Mouse (Mus musculus) hindbrain, embryonic 11.5 days (tissue): Measurements from ENCODE around the gene Crybb1. TPM values are rescaled to one million over a fixed set of nuclear protein-coding genes. Genes with fewer than 3 reads are reported as not detected.

Source experiments
- ATAC-seq: fragments of 200-750 bp; cut with Nextera tagmentation; 2 replicates; pipeline ENCODE4 v1.8.0; 2017; ENCODE audit warnings: mild to moderate bottlenecking, moderate TSS enrichment, moderate library complexity; ENCODE audit not compliant: low FRiP score
- DNase-seq: peaks from one replicate; pipeline ENCODE4 v3.0.0-alpha.2; 2015; ENCODE audit warnings: low spot score
- H3K27ac ChIP-seq: fragments of 300-500 bp; sonication (generic); 2 replicates; pipeline ENCODE4 v1.5.1; 2014; ENCODE audit warnings: mild to moderate bottlenecking, low read depth, low read length
- H3K27me3 ChIP-seq: fragments of 300-500 bp; sonication (generic); 2 replicates; pipeline ENCODE4 v1.6.1; 2014; ENCODE audit warnings: mild to moderate bottlenecking, low read length, moderate library complexity, mixed read lengths; ENCODE audit not compliant: control insufficient read depth, insufficient read depth
- H3K36me3 ChIP-seq: fragments of 300-500 bp; sonication (generic); 2 replicates; pipeline ENCODE4 v1.6.1; 2014; ENCODE audit warnings: mild to moderate bottlenecking, low read length, moderate library complexity, mixed read lengths; ENCODE audit not compliant: control insufficient read depth, insufficient read depth
- H3K4me1 ChIP-seq: fragments of 300-500 bp; sonication (generic); replicated peaks from 2 replicates; pipeline ENCODE4 v1.6.1; 2014; ENCODE audit warnings: low read length, mixed read lengths; ENCODE audit not compliant: control insufficient read depth, insufficient read depth
- H3K4me2 ChIP-seq: fragments of 300-500 bp; sonication (generic); replicated peaks from 2 replicates; pipeline ENCODE4 v1.6.1; 2014; ENCODE audit warnings: mild to moderate bottlenecking, low read depth, low read length
- H3K4me3 ChIP-seq: fragments of 300-500 bp; sonication (generic); 2 replicates; pipeline ENCODE4 v1.5.1; 2014; ENCODE audit warnings: low read depth, low read length
- H3K9ac ChIP-seq: fragments of 300-500 bp; sonication (generic); 2 replicates; pipeline ENCODE4 v1.6.1; 2014; ENCODE audit warnings: low read depth, low read length
- H3K9me3 ChIP-seq: fragments of 300-500 bp; sonication (generic); 2 replicates; pipeline ENCODE4 v1.6.1; 2016; ENCODE audit warnings: low read length; ENCODE audit not compliant: control insufficient read depth
- WGBS: fragments of 180-500 bp; shearing (Covaris S2); extraction: QIAGEN DNeasy Blood & Tissue Kit; methylation state at CpG from one replicate; pipeline ENCODE4 v1.1.7; 2014; 5-methylcytosine and 5-hydroxymethylcytosine counted together
- polyA plus RNA-seq: library from polyadenylated mRNA; unstranded; fragments of >200 nt; fragmentation: Nextera tagmentation; extraction: Ambion mirVana; gene quantifications from 2 replicates; pipeline ENCODE4 v1.2.1, GENCODE M21; 2014

Gene Crybb1
- polyA plus RNA-seq, 1 experiment from 2014 or later = 0.88 TPM

- no peaks in the 10 kb centered on the region for H3K9me3 ChIP-seq
- H3K27ac ChIP-seq = no peak overlapping the region
- ATAC-seq = no peak
- no peak overlapping the region for H3K9ac ChIP-seq
- H3K27me3 ChIP-seq = no peaks in the 10 kb centered on the region
- no peak overlapping the region for H3K4me2 ChIP-seq
- H3K4me1 ChIP-seq = no peaks in the 10 kb centered on the region
- H3K36me3 ChIP-seq = no peaks in the 10 kb centered on the region
- WGBS = 64% methylated on average over 5 of the region's 5 CpGs
- H3K4me3 ChIP-seq = no peak overlapping the region
- no peak for DNase-seq
Observed at GRCm38 (mm10) chr5:112305842-112306241, 50.2 kb downstream of the Crybb1 start.

- H3K27me3 ChIP-seq = no peaks in the 10 kb centered on the region
- ATAC-seq (no peak), DNase-seq (no peak)
- H3K4me2 ChIP-seq = no peak overlapping the region
- H3K4me1 ChIP-seq = no peaks in the 10 kb centered on the region
- H3K9me3 ChIP-seq = no peaks in the 10 kb centered on the region
- 0 out of 2 replicates have a peak, but pooled peaks cover 3% of the 10 kb centered on the region for H3K36me3 ChIP-seq
- H3K9ac ChIP-seq = no peak overlapping the region
- 59% methylated on average over 11 of the region's 11 CpGs for WGBS
- H3K4me3 ChIP-seq = no peak overlapping the region
- H3K27ac ChIP-seq = no peak overlapping the region
Observed at GRCm38 (mm10) chr5:112313222-112313885, 57.7 kb downstream of the Crybb1 start.

- ATAC-seq (no peak), DNase-seq (no peak)
- no peaks in the 10 kb centered on the region for H3K9me3 ChIP-seq
- no peak overlapping the region for H3K27ac ChIP-seq
- H3K9ac ChIP-seq = no peak overlapping the region
- H3K4me3 ChIP-seq = no peak overlapping the region
- H3K4me2 ChIP-seq = no peak overlapping the region
- no peaks in the 10 kb centered on the region for H3K4me1 ChIP-seq
- no peaks in the 10 kb centered on the region for H3K27me3 ChIP-seq
- H3K36me3 ChIP-seq = 0 out of 2 replicates have a peak, but pooled peaks cover 3% of the 10 kb centered on the region
- 84% methylated on average over 5 of the region's 5 CpGs for WGBS
Observed at GRCm38 (mm10) chr5:112316468-112316867, 60.9 kb downstream of the Crybb1 start.

- Histone ChIP-seq H3K27me3 (no peaks in the 10 kb centered on the region), H3K36me3 (0 out of 2 replicates have a peak, but pooled peaks cover 3% of the 10 kb centered on the region), H3K4me3 (no peak overlapping the region), H3K4me2 (no peak overlapping the region), H3K9ac (no peak overlapping the region), H3K4me1 (no peaks in the 10 kb centered on the region), H3K27ac (no peak overlapping the region), H3K9me3 (no peaks in the 10 kb centered on the region)
- no peak for ATAC-seq
- no peak for DNase-seq
- 59% methylated on average over 5 of the region's 5 CpGs for WGBS
Observed at GRCm38 (mm10) chr5:112317328-112317727, 61.7 kb downstream of the Crybb1 start.

Other genes with a start within 250 kb of the Crybb1 start
- 1.4 and 1.9 TPM in 2 replicates for gene Cryba4, start 3.3 kb upstream of the Crybb1 start, polyA plus RNA-seq
- 27.0 and 32.3 TPM in 2 replicates for gene Tpst2, start 20.9 kb downstream of the Crybb1 start, polyA plus RNA-seq
- 17.6 and 22.8 TPM in 2 replicates for gene Tfip11, start 70.5 kb downstream of the Crybb1 start, polyA plus RNA-seq
- 49.8 and 50.5 TPM in 2 replicates for gene Srrd, start 87.2 kb downstream of the Crybb1 start, polyA plus RNA-seq
- 29.8 and 30.0 TPM in 2 replicates for gene Hps4, start 87.3 kb downstream of the Crybb1 start, polyA plus RNA-seq
- 0.13 and 0.26 TPM in 2 replicates for gene Gm6583, start 100.2 kb downstream of the Crybb1 start, polyA plus RNA-seq
- 26.0 and 41.6 TPM in 2 replicates for gene Asphd2, start 139.1 kb downstream of the Crybb1 start, polyA plus RNA-seq
- 0.14 and 0.28 TPM in 2 replicates for gene Gm6588, start 193.6 kb downstream of the Crybb1 start, polyA plus RNA-seq